Mouse (Mus musculus): ENCODE results near the gene Rasa2. TPM values are rescaled to one million over a fixed set of nuclear protein-coding genes. Genes with fewer than 3 reads are reported as not detected.
"Not testable (repeated sequence)": the region's sequence is repeated elsewhere in the genome, so short reads cannot be mapped to it uniquely, and the experiment has no call there.

Rasa2 gene
- total RNA-seq, 4 experiments from 2014 or later: 4.6 to 6.4 (median 5.4) TPM

- DNase-seq (ENCODE audit: low spot score): no peak
These were observed 47.9 kb downstream of the Rasa2 start for GRCm38 (mm10) chr9:96583496-96583895.

GRCm38 (mm10) chr9:96583076-96583475, 48.3 kb downstream of the Rasa2 start:
- DNase-seq (ENCODE audit: low spot score): no peak

GRCm38 (mm10) chr9:96578190-96578589, 53.2 kb downstream of the Rasa2 start:
- no peak for DNase-seq (ENCODE audit: low spot score)

- DNase-seq (ENCODE audit: low spot score): no peak
These were observed 53.7 kb downstream of the Rasa2 start for GRCm38 (mm10) chr9:96577674-96578073.

- DNase-seq (ENCODE audit: low spot score): peak; percentile 31
These were observed 58.2 kb downstream of the Rasa2 start for GRCm38 (mm10) chr9:96573252-96573651.

GRCm38 (mm10) chr9:96572754-96573153, 58.7 kb downstream of the Rasa2 start:
- DNase-seq (ENCODE audit: low spot score): no peak

GRCm38 (mm10) chr9:96566470-96566996, 64.9 kb downstream of the Rasa2 start:
- no peak for DNase-seq (ENCODE audit: low spot score)

- no peak for DNase-seq (ENCODE audit: low spot score)
These were observed 67.9 kb downstream of the Rasa2 start for GRCm38 (mm10) chr9:96563501-96563900.

GRCm38 (mm10) chr9:96559148-96559547, 72.3 kb downstream of the Rasa2 start:
- no peak for DNase-seq (ENCODE audit: low spot score)

GRCm38 (mm10) chr9:96558594-96558993, 72.8 kb downstream of the Rasa2 start:
- no peak for DNase-seq (ENCODE audit: low spot score)

- no peak for DNase-seq (ENCODE audit: low spot score)
These were observed 77.3 kb downstream of the Rasa2 start for GRCm38 (mm10) chr9:96554095-96554494.

GRCm38 (mm10) chr9:96545410-96545809, 86.0 kb downstream of the Rasa2 start:
- no peak for DNase-seq (ENCODE audit: low spot score)

GRCm38 (mm10) chr9:96543643-96544640, 87.5 kb downstream of the Rasa2 start:
- DNase-seq (ENCODE audit: low spot score): peak; percentile 47

- no peak for DNase-seq (ENCODE audit: low spot score)
These were observed 92.5 kb downstream of the Rasa2 start for GRCm38 (mm10) chr9:96538916-96539315.

- no peak for DNase-seq (ENCODE audit: low spot score)
These were observed 93.8 kb downstream of the Rasa2 start for GRCm38 (mm10) chr9:96537615-96537919.

- DNase-seq (ENCODE audit: low spot score): no peak
These were observed 94.4 kb downstream of the Rasa2 start for GRCm38 (mm10) chr9:96536895-96537614.

GRCm38 (mm10) chr9:96536093-96536492, 95.3 kb downstream of the Rasa2 start:
- DNase-seq (ENCODE audit: low spot score): not testable (repeated sequence)

- no peak for DNase-seq (ENCODE audit: low spot score)
These were observed 96.0 kb downstream of the Rasa2 start for GRCm38 (mm10) chr9:96535431-96535830.

- DNase-seq (ENCODE audit: low spot score): no peak
These were observed 97.2 kb downstream of the Rasa2 start for GRCm38 (mm10) chr9:96534256-96534655.

- DNase-seq (ENCODE audit: low spot score): no peak
These were observed 97.9 kb downstream of the Rasa2 start for GRCm38 (mm10) chr9:96533476-96533875.

GRCm38 (mm10) chr9:96532531-96532930, 98.9 kb downstream of the Rasa2 start:
- no peak for DNase-seq (ENCODE audit: low spot score)

GRCm38 (mm10) chr9:96530674-96531081, 100.7 kb downstream of the Rasa2 start:
- peak; percentile 47 for DNase-seq (ENCODE audit: low spot score)
